In the genomic region with DNA sequence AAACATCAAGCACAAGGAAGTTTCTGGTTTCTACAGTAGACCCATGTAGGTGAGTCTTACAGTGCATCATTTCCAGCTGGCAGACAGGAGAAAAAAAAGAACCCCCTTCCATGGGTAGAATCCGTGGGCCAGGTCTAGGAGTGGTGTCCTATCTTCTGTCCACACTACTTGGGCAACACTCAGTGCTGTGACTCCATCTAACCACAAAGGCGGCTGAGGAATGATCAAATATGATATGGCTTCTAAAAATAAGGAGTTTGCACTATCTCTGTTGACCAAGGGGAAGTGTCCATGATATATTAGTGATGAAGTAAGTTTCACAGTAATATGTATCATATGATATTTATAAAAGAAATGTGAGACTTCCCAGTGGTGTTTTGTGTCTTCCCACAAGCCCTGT, we compare ENCODE assay signal across 23 mouse cellular contexts. TPM values are rescaled to one million over a fixed set of nuclear protein-coding genes. Genes with fewer than 3 reads are reported as not detected.
DNase-seq lines count a peak whose midpoint lies in the region; ATAC-seq and TF ChIP-seq lines count a peak whose summit lies in the region.
"Had no signal": no experiment of that assay in that cellular context is flagged by ENCODE, and none has a peak within 500 bp of the region (broad histone marks: within the 10 kb centered on the region; RNA-seq: fewer than 3 reads in every experiment).

No protein-coding gene starts in this region.

- H3K36me3 ChIP-seq in liver, postnatal 0 days (replicated peaks; ENCODE audit: insufficient read depth, low read length), result no peaks in the 10 kb centered on the region
- H3K36me3 ChIP-seq: embryonic facial prominence, embryonic 10.5 days; forebrain, embryonic 15.5 days; heart, embryonic 12.5 days; hindbrain, embryonic 13.5 days; limb, embryonic 10.5 days; midbrain, embryonic 10.5 days had no signal

- H3K4me1 ChIP-seq in bone marrow macrophage, adult 2 months (ENCODE audit: control insufficient read depth, insufficient read depth, low read length), result peaks cover 37% of the 10 kb centered on the region
- peaks cover 20% of the 10 kb centered on the region for H3K4me1 ChIP-seq in liver, postnatal 0 days (ENCODE audit: insufficient read depth)
- H3K4me1 ChIP-seq: forebrain, embryonic 15.5 days had no signal

- H3K4me3 ChIP-seq in bone marrow macrophage, adult 2 months (ENCODE audit: insufficient read depth, low read length), result no peak overlapping the region
- no peak overlapping the region for H3K4me3 ChIP-seq in liver, postnatal 0 days (ENCODE audit: low read depth, low read length)
- H3K4me3 ChIP-seq: embryonic facial prominence, embryonic 10.5 days; forebrain, embryonic 15.5 days; heart, embryonic 12.5 days; hindbrain, embryonic 13.5 days; limb, embryonic 10.5 days; midbrain, embryonic 10.5 days had no signal

- no peak for TF ChIP-seq CTCF in bone marrow macrophage, adult 2 months (IDR thresholded peaks at IDR 0.05; ENCODE audit: low read depth, low read length)
- no peak for TF ChIP-seq CTCF in liver, postnatal 0 days (IDR thresholded peaks at IDR 0.05; ENCODE audit: low read depth)

- H3K9me3 ChIP-seq in liver, postnatal 0 days (ENCODE audit: low read length), result no peaks in the 10 kb centered on the region
- H3K9me3 ChIP-seq: embryonic facial prominence, embryonic 10.5 days; forebrain, embryonic 15.5 days; heart, embryonic 12.5 days; hindbrain, embryonic 13.5 days; limb, embryonic 10.5 days; midbrain, embryonic 10.5 days had no signal

- H3K9ac ChIP-seq in liver, postnatal 0 days (replicated peaks), result no peak overlapping the region
- H3K9ac ChIP-seq: forebrain, embryonic 15.5 days; heart, embryonic 12.5 days; hindbrain, embryonic 13.5 days had no signal

- H3K27ac ChIP-seq in bone marrow macrophage, adult 2 months (ENCODE audit: insufficient read depth, low read depth, low read length), result peak overlapping the region; percentile 51
- peak overlapping the region; percentile 42; the same call in 1 of the 2 replicates for H3K27ac ChIP-seq in liver, postnatal 0 days (ENCODE audit: low read depth)
- H3K27ac ChIP-seq: embryonic facial prominence, embryonic 10.5 days; forebrain, embryonic 15.5 days; hindbrain, embryonic 13.5 days; limb, embryonic 10.5 days; midbrain, embryonic 10.5 days had no signal

- no peak overlapping the region for H3K4me2 ChIP-seq in liver, postnatal 0 days (ENCODE audit: low read depth, low read length)
- H3K4me2 ChIP-seq: forebrain, embryonic 15.5 days; heart, embryonic 12.5 days; hindbrain, embryonic 13.5 days had no signal

- ATAC-seq in liver, postnatal 0 days, result peak; percentile 79
- ATAC-seq: CD4-positive, CD25-positive, alpha-beta regulatory T cell, adult 4 months; forebrain, embryonic 15.5 days had no signal

- no peak for TF ChIP-seq POLR2A in bone marrow macrophage, adult 2 months (IDR thresholded peaks at IDR 0.05; ENCODE audit: borderline replicate concordance, low read depth, low read length)

- no peaks in the 10 kb centered on the region for H3K27me3 ChIP-seq in liver, postnatal 0 days (ENCODE audit: insufficient read depth, low read length)
- H3K27me3 ChIP-seq: forebrain, embryonic 15.5 days; heart, embryonic 12.5 days; hindbrain, embryonic 13.5 days had no signal

- 31% methylated on average over 2 of the region's 2 CpGs for WGBS in liver, postnatal 0 days (ENCODE audit: insufficient replicate concordance)

- peak; percentile 97 for TF ChIP-seq EP300 in liver, postnatal 0 days (IDR thresholded peaks at IDR 0.05; ENCODE audit: low read depth)

- DNase-seq in liver, result peak; percentile 59
- DNase-seq in liver, postnatal 0 days, result no peak
- no peak for DNase-seq in urinary bladder, adult 18-20 months (ENCODE audit: low spot score in 2 of 2)
- no peak for DNase-seq in urinary bladder, postnatal 10 days (ENCODE audit: low spot score)
- no peak for DNase-seq in ovary, postnatal 14 days (ENCODE audit: low spot score)
- DNase-seq in cerebellum, postnatal 10 days, result no peak
- DNase-seq: adrenal gland, postnatal 36 days; cerebellum, adult 2 months; heart, postnatal 14 days; kidney, adult 8-10 months; kidney, postnatal 36 days; layer of hippocampus, adult 9-11 months; lung, adult 18-20 months; lung, postnatal 14 days; thymus, postnatal 36 days had no signal

RNA-seq across cellular contexts. Expression of gene Hipk2, which starts 16.1 kb away (rescaled TPM):
- polyA plus RNA-seq in bone marrow macrophage, adult 2 months (2012; ENCODE audit: insufficient read depth, insufficient read length, missing spikeins), result 18.7 and 20.9 TPM in 2 replicates
- polyA plus RNA-seq in liver, postnatal 0 days (2015; fragmentation: Nextera tagmentation; extraction: Ambion mirVana), result 9.6 and 9.7 TPM in 2 replicates

RNA-seq across cellular contexts. Expression of gene Tbxas1, which starts 16.8 kb away (rescaled TPM):
- 101 and 115 TPM in 2 replicates for polyA plus RNA-seq in bone marrow macrophage, adult 2 months (2012; ENCODE audit: insufficient read depth, insufficient read length, missing spikeins)
- polyA plus RNA-seq in liver, postnatal 0 days (2015; fragmentation: Nextera tagmentation; extraction: Ambion mirVana), result 10.3 and 10.6 TPM in 2 replicates
